Mouse (Mus musculus): Measurements from ENCODE around the gene Dmp1. TPM values are rescaled to one million over a fixed set of nuclear protein-coding genes. Genes with fewer than 3 reads are reported as not detected.

Dmp1 gene
- not detected in 2 replicates for total RNA-seq (2015)
- not detected in 2 replicates for total RNA-seq (2017)

DNA sequence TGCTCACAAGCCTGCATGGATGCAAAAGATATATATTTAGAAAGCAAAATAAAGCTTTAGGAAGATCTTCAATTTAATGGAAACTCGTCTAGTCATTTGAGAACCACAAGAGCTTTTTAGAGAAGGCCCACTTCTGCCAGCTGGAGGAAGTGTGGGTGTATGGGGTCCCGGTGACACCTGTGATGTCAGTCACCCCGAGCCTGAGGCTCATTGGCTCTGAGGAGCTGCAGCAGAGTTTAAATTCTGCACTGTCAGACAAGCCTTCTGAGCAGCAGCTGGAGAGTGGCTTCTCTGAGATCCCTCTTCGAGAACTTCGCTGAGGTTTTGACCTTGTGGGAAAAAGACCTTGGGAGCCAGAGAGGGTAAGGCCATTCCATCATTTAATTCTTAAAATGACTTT lies at the start of gene Dmp1:
TSS of gene Dmp1 (plus strand) at position 263 of the 400 bp plus-strand sequence.
- ATAC-seq (replicated peaks; ENCODE audit: poor library complexity) = no peak

DNA sequence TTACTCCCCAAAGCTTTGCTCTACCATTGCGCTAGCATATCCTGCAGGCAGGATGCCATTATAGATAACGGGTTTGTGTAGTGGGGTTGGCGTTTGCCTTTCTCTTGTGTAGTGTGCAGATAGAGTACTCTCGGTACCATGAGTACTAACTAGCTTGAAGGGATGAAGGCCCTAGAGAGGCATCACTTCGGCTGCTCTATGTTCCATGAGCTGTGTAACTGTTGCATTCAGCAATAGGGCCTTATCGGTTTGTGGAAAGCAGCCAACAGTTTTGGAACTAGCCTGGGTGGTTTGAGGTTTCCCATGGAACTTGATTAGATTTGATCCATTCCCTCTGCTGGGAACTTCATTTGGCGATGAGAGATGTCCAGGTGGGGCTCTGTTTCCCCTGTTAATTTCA lies 44.7 kb upstream of the Dmp1 start:
- no peak for ATAC-seq (replicated peaks; ENCODE audit: poor library complexity)

DNA sequence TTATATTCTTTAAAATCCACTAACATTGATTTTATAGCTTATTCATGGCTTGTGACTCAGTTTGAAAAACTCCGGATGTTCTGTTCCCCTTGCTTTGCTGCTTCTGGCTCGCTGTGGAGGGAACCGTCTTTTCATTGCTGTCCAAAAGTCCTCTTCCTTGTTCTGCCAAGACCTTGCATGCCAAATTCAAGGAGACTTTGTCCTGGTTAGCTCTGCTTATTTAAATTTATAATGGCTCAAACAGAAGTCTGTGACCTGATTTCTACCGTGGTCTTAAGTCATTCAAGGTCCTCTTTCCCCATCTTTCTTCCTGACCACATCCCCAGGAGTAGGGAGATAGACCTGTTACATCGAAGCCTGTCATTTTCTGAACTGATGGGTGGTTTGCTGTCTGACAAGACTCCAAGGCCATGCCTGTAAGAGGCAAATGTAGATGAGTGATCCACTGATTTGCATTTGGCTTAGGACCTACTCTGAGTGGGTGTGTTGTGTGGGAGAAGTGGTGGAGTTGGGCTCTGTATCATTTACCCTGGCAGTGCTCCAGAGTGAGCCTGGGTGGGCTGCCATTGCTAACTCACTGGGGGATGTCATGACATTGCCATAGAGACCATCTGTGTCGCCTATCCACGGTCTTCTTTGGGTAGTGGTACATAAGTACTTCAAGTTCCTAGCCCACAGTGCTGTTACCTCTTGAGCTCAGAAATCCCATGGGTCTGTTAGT lies 43.9 kb upstream of the Dmp1 start:
- no peak for ATAC-seq (replicated peaks; ENCODE audit: poor library complexity)

DNA sequence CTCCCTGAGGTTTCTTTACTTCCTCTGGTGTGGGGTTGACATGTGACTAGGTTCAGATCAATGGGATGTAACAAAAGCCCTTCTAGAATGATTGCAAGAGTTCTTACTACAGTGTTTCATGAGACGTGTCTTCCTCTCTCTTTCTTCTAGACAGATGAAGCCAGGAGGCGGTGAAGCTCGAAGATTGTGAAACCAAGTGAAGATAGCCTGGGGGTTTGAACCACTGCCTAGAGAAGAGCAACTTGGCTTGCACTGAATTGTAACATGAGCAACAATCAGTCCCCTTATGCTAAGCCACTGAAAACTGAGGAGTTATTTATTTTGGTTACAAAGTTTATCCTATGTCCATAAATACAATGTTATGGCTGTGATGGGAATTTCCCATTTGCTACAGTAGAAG lies 41.8 kb upstream of the Dmp1 start:
- ATAC-seq (replicated peaks; ENCODE audit: poor library complexity) = no peak

DNA sequence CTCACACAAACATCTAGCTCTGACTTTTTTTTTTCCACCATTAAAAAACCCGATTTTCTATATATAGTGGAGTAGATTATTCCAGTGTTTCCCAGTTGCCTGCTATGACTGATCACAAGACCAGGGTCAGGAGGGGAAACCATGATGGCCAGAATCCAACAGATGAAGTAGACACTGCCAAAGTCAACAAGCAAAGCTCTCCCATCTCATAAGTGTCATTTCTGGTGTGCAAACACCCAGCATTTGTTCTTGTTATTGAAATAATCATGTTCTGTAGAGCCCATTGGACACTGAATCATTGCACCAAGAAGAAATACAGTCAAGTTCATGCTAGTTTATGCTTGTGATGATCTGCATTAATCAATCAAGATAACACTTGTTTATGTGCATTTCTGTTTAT lies 41.0 kb upstream of the Dmp1 start:
- ATAC-seq (replicated peaks; ENCODE audit: poor library complexity) = no peak

DNA sequence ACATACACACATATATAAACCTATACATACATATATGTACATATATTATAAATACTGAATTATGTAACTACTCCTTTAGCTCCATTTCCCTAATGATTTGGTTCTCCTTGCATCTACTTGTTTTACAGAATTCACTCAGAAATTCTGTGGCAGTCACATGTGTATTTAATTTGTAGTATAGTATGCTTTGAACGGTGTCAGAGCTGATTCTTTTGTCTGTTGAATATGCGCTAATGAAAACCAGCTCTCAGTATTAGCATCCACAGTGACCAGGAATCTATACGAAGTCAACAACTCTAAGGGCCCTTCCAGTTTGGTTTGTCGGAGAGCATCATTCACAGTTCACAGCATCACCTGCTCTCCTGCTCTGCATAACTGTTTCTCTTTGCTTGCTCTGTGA lies 38.9 kb upstream of the Dmp1 start:
- ATAC-seq (replicated peaks; ENCODE audit: poor library complexity) = no peak

DNA sequence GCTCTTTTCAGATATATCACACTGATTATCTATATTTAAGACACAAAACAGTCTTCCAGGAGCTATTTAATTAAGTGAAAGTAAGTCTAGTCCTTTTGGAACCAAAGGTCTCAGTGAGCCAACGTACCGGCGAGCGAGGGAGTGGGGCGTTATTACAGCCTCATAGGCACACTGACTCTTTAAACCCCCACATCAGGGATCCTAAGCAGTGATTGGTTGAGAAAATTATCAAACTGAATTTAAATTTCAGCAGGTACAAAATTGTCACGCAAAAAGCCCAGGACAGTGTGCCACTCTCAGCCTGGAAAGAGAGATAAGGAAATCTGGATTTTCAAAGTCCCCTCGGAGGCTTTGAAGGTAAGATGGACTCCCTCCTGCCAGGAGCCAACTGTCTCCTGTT lies 32.0 kb upstream of the Dmp1 start, which contains the start of gene Dspp:
TSS of gene Dspp (plus strand) at position 301 of the 400 bp plus-strand sequence.
- no peak for ATAC-seq (replicated peaks; ENCODE audit: poor library complexity)

DNA sequence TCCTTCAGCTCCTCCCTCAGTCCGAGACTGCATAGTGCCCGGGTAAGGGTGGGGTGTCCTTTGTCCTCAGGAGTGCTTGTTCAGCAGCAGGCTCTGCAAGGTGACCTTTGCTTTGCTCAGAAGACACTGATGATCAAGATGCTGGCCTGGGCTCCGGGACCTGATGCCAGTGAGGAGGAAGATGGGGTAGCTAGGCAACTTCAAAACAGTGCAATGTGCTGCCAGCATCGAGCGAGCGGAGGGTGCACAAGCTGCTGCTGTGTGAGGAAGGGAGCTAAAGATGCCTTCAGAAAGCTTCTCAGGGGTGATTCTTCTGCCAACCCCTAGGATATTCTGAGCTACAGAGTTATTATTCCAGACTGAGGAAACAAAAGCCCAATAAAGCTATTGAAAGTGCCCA lies 29.3 kb upstream of the Dmp1 start:
- no peak for ATAC-seq (replicated peaks; ENCODE audit: poor library complexity)

DNA sequence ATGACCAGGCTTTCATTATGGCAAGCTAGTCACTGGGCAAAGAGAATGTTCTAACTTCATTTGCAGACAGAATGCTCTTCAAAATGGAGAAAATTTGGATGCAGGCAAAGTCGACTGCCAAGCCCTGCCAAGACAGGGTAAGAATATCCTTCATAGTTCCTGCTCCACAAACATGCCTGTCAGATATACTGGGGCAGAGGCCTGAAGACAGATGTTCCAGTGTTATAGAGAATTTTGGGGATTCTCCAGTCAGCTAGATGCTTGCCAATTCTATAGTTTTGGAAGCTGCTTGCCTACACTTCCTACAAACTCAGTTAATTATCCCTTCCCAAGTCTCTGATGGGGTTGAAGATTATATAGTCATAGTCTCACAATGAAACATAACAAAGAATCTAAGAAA lies 18.7 kb upstream of the Dmp1 start:
- no peak for ATAC-seq (replicated peaks; ENCODE audit: poor library complexity)

DNA sequence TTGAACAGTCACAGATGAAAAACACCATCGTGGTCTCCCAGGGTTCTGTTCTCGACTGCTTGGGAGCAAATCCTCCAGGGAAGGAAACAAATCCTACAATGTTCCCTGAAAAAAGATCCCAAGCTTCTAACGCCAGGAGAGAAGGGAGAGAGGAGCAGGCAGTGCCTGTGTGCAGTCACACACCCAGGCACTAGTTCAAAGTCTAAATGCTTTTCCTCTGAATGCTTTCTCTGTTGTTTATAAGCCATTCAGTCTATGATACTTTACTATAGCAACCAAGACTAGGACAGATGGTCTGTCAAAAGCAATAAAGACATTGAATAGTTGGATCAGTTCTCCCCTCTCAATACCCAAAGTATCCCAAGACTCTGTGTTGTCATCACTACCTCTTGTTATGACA lies 15.1 kb upstream of the Dmp1 start:
- ATAC-seq (replicated peaks; ENCODE audit: poor library complexity) = no peak

DNA sequence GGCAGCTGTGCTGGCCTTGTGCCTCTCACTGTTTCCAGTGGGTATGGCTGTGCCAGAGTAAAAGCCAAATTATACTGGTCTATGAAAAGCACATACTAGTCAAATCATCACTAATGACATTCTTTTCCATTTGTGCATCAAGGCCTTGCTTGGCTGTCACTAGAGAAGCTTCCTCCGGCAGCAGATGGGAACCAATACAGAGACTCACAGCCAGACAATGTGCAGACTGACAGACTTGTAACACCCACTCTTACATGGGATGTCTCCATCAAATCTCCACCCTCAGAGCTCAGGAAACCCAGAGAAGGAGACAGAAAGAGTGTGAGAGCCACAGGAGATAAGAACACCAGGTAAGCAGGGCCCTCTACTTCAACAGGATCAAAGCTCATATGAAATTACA lies 7.3 kb upstream of the Dmp1 start:
- no peak for ATAC-seq (replicated peaks; ENCODE audit: poor library complexity)

DNA sequence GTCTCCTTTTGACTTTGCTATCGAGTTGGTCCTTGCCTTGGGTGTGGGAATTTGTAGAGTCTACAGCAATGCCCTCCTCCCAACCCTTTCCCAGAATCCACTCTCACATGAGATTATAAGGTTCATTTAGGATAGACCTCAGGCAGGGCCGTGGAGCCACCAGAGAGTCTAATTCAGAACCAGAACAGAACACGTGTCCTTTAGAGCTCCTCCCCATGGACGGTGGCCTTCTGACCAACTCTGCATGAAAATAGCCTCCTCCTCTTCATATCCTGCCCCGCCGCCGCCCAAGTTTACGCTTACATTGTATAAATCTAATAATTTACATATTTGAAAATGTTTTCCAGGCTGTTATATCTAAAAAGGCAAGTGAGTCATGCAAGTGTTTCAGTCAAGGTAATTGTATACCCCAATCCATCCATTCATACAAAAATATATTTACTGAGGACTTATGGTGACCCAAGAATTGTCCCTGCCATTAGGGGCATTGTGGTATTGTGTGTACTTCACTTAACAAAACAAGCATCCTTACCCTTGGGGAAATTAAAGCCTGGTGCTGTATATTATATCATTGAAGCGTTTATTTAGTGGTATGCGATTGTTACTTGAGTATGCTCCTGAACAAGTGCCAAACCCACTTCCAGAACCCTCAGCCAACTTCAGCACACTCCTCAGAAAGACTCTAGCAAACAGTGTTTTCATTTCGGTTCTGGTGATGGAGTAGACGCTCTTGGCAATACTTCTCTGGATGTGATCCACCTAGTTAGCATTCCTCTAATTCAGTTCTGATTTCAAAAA lies 1.1 kb upstream of the Dmp1 start:
- ATAC-seq (replicated peaks; ENCODE audit: poor library complexity) = no peak

DNA sequence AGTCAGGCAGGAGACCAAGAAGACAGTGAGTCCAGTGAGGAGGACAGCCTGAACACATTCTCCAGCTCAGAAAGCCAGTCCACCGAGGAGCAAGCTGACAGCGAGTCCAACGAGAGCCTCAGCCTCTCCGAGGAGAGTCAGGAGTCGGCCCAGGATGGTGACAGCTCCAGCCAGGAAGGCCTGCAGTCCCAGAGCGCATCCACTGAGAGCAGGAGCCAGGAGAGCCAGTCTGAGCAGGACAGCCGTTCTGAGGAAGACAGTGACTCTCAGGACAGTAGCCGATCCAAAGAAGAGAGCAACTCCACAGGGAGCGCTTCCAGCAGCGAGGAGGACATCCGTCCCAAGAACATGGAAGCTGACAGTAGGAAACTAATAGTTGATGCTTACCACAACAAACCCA lies 10.1 kb downstream of the Dmp1 start:
- ATAC-seq (replicated peaks; ENCODE audit: poor library complexity) = no peak

DNA sequence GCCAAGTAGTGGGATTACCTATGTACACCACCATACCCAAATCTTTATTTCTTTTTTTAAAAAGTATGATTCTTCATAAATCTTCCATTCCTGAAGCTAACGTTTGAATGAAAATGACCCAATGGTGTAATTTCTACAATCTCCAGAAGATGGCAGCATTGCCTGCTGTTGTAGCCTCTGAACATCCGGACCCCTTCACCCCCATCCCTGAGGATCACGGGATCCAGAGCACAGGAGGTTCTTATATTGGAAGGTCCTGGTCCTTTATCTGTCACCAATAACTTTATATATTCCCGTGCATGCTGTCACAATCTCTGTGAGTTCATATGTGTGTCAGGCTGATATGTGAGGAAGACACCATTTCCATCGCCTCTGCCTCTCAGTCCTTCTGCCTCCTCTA lies 16.5 kb downstream of the Dmp1 start:
- ATAC-seq (replicated peaks; ENCODE audit: poor library complexity) = peak; percentile 71

DNA sequence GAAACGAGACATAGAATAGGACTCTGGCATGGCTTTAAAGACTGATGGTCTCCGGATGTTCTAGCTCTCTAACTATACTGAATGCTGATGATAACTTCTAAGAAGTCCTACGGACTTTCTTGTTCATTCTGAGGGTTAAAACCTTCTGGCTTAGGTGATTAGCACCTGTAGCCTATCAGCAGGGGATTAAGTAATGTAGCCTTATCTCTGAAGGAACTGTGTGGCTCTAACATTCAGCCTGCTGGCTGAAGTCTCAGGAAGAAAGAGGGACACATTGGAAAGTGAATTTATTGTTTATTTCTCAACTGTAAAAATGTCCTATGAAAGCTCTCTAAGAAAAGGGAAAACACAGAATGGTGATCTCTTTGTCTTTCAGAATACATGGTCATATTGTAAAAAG lies 21.9 kb downstream of the Dmp1 start:
- ATAC-seq (replicated peaks; ENCODE audit: poor library complexity) = no peak

DNA sequence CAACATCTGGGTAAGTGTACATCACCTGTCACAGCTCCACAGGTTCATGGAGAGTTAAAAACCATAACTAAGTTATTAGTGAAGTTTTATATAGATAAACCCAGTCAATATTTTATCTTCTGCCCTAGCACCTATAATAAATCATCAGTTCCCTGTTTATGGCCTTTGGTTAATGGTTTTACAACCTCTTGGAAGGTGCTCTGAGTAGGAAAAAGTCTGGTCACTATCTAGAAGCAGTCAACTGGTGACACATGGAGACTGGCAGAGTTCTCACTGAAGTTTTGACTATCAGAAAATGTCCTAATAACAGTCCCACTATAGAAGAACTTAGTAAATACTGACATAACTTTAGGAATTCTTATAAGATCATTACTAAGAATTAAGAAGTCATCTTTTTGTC lies 22.3 kb downstream of the Dmp1 start:
- no peak for ATAC-seq (replicated peaks; ENCODE audit: poor library complexity)

DNA sequence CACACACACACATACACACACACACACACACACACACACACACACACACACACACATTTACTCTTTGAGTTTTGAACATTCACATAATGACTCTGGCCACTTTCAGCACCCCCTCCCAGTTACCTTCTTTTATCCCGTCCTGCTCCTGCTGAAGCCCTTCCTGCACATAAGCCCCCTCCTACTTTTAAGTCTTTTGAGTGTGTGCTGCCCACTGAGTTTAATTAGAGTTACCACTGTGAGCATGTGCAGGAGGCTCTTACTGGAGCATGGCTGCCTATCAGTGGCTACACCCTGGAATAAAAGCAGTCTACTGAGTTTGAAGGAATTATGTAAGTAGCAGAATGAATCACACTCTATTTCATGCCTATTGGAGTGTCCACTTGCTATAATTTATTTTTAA lies 26.1 kb downstream of the Dmp1 start:
- no peak for ATAC-seq (replicated peaks; ENCODE audit: poor library complexity)

DNA sequence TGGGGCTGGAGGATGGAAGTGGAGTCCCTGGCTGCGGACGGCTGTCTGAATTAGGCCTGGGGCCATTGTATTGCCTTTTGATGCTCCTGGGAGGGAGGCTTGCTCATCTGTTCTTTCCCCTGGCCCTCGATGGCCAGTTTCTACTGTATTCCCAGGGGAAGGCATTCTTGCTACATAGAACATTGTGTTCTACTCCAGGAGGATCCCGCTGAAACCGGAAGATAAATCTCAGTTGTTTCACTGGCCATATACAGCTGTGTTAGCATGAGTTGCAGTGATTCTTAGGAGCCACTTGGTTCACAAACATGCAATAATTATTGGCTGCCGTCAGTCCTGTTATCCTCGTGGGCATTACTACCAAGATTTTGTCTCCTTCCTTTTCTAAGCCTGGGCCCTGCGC lies 34.3 kb downstream of the Dmp1 start:
- no peak for ATAC-seq (replicated peaks; ENCODE audit: poor library complexity)

DNA sequence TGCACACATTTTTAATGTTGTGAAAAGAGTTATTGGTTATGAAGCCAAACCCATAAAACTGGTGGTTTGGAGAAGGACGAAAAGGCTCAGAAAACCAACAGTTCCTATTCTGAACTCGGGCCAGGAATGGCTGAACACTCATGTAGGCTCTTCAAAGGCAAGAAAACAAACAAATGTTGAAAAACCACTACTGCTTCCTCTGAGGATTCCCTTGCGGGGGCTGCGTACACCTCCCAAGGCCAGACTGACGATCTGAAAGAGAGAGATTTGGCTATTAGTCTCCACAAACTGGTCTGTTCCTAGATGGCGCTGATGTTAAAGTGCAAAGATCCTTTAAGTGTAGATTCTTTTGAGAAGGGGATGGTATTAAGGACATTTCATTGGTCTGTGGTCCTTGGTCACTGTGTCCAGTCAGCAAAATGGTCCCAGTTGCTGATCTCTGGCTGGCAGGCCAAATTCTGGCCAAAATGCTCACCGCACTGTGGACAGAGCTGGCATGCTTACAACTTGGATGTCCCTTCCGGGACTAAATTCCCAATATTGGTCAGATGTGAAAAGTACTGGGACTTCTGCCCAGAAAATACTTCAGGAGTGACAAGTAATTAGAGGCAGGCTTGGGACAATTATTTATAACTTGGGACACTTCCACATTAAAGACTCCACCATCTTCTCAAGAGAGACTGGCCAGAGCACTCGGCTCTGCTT lies 37.4 kb downstream of the Dmp1 start:
- no peak for ATAC-seq (replicated peaks; ENCODE audit: poor library complexity)

DNA sequence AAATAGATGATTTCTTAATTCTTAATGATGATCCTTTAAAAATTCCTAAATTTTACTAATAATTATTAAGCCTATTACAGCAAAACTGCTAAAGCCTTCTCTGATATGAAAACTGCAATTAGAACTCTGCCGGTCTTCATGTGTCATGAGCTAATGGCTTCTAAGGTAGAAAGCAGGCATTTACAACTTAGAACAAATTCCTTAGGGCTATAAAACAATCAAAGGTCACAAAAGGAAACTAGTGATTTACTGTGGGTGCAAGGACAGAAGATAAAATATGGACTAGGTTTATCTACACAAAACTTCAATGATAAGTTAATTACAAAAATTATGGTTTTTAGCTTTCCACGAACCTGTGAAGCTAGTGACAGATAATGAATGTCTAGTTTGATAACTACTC lies 41.8 kb downstream of the Dmp1 start:
- ATAC-seq (replicated peaks; ENCODE audit: poor library complexity) = no peak

DNA sequence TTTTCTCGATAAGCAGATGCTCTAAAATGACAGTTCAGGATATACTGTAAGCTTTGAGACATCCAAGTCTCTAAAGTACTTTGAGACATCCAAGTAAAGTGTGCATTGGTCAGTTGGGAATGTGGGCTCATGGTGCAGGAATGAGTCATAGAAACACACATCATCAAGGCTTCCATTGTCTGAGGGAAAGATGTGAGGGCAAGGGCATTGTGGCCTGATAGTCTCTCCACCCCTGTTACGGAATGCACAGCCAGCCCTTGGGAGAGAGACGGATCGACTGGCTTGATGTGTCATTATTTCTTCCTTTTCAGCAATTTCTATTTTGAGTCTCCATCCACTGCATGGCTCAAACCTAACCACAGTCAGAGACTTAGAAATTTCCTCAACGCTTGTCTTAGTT lies 49.4 kb downstream of the Dmp1 start:
- ATAC-seq (replicated peaks; ENCODE audit: poor library complexity) = no peak

DNA sequence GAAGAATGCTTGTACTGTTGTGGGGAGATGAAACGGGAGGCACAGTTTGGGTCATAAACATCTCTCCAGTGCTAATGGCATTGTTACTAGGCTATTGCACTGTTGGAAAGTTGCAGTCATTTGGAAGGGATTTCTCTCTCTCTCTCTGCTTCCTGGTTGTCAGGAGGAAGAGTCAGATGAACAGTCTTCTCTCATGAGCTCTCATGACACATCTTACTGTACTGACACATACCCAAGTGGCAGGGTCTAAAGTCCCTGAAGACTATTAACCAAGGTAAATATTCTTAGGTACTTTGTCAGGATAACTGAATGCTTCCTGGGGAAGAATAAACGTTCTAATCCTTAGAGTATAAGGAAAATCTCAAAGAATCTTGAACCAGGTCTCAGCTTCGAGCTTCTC lies 54.2 kb downstream of the Dmp1 start:
- ATAC-seq (replicated peaks; ENCODE audit: poor library complexity) = no peak

All from megakaryocyte progenitor cell, adult 5-6 weeks (primary cell).